Mouse (Mus musculus): Measurements from ENCODE around the gene Ckap4.

Ckap4 gene

DNA sequence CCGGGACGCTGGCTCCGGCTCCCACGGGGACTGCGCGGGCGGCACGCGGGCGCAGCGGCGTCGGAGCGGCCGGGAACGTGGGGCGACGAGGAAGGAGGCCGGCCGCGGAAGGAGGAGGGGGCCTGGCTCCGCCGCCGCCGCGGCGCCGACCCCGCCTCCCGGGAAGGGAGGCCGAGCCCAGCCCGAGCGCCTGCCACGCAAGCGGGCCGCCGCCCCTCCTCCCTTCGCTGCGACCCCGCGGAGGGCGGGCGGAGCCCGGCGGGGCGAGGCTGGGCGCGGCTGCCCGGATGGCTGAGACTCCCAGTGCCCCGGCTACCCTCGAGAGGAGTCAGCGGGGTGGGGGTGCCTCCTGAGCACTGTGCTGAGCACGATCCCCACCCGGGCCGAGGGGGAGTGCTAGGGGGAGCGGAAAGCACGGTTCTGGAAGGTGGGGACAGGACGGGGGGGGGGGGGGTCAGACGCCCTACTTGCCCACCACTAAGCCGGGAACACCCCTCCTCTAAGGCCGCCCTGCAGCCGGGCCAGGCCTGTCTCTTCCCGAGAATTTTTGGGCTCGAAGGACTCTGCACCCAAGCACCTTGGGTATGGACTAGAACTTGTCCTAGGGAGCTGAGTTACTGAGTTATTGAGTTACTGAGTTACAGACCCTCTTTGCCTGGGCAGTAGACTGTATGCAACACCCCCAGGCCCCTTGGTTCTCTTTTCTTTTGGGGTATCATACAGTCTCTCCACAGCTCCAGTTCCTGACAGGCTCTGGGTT lies at the start of gene Ckap4:
Gene Ckap4 (minus strand): TSS at position 151 of the 760 bp plus-strand sequence.
- DNase-seq (ENCODE audit: low spot score in 2 of 2) = peak; percentile 76 to 78

GRCm38 (mm10) chr10:84582236-84582635 lies 48.4 kb upstream of the Ckap4 start:
- DNase-seq (ENCODE audit: low spot score in 2 of 2) = peak; percentile 37 to 60

GRCm38 (mm10) chr10:84581191-84581590 lies 47.3 kb upstream of the Ckap4 start:
- no peak for DNase-seq (ENCODE audit: low spot score in 2 of 2)

DNA sequence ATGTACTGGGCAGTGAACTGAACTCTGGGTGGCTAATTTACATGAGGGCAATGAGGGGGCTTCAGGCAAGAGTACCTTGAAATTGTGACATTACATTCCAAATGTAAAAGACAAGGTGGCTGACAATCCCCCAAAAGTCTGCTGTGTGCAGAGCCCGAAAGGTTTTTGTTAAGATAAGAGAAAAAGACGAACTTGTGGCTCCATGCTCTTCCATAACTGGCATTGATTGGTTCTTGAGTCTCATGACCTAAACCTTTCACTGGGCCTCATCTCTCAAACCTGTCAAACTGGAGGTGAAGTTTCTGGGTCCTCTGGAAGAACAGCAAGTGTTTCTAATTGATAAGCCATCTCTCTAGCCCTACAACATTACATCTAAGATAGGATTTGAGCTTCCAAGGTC lies 45.7 kb upstream of the Ckap4 start:
- no peak for DNase-seq (ENCODE audit: low spot score in 2 of 2)

DNA sequence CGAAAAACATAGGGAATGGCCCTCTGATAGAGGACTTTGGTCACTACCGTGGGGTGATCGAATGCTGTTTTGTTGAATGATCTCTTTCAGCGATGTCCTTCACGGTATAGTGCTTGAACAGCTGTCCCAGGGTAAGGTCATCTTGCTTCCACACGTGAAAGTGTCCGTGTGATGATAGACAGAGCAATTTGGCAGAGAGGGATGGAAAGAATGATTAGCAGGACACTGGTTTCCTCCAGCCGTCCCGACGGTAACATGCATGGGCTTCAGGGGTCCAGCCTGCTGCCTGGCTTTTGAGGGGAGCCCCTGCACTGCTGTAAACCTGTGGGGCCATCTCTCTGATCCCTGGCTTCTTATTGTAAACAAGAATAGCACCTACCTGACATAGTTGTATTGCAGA lies 44.9 kb upstream of the Ckap4 start:
- DNase-seq (ENCODE audit: low spot score in 2 of 2) = no peak

DNA sequence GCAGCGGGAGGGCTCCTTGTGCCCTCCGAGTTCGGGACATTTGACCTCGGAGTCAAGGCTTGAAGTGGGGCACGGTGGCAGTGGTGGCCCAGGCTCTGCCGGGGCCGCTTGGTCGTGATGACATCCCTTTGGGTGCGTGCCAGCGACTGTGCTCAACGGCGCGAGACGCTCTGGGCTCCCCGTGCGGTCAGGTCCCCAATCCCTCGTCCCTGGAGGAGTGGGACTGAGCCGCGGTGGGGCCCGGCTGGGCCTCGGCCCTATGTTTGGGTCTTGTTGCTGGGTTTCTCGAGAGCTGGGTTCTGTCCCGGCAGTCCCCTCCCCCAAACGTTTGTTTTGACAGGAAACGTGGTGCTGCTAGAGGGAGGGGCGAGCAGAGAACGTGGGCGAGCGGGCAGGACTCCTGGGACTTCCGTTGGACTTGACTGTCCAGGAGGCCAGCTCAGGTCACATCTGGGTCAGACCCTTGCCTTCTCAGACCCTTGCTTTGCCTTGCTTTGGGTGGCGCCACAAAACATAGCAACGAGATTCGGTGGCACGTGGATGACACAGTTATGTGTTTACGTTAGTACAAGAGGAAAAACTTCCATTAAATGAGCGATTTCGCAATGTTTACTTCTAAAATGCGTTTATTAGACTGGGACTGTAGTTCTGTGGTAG lies 43.3 kb upstream of the Ckap4 start:
- DNase-seq (ENCODE audit: low spot score in 2 of 2) = peak; percentile 73 to 81

- peak; percentile 94 to 95 for DNase-seq (ENCODE audit: low spot score in 2 of 2)
Measured at GRCm38 (mm10) chr10:84576395-84577070, 42.7 kb upstream of the Ckap4 start, which contains the start of gene Tcp11l2. TSS of gene Tcp11l2 (plus strand) at chr10:84576626.

DNA sequence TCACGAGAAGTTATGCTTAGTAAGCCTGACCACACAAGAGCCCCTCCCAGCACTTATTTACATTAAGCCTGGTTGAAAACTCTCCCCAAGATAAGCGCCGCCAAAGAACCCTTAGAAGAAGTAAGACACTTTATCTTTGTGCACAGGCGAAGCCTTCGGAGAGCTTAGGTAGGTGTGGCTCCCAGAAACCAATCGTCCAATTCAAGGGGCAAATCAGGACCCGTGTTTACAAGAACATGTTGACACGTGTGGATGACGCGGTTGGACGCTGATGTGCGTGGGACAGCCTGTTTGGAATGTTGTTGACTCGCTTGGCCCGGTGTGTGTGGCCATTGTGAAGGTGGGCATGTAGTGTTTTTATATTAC lies 42.1 kb upstream of the Ckap4 start:
- DNase-seq (ENCODE audit: low spot score in 2 of 2) = no peak

DNA sequence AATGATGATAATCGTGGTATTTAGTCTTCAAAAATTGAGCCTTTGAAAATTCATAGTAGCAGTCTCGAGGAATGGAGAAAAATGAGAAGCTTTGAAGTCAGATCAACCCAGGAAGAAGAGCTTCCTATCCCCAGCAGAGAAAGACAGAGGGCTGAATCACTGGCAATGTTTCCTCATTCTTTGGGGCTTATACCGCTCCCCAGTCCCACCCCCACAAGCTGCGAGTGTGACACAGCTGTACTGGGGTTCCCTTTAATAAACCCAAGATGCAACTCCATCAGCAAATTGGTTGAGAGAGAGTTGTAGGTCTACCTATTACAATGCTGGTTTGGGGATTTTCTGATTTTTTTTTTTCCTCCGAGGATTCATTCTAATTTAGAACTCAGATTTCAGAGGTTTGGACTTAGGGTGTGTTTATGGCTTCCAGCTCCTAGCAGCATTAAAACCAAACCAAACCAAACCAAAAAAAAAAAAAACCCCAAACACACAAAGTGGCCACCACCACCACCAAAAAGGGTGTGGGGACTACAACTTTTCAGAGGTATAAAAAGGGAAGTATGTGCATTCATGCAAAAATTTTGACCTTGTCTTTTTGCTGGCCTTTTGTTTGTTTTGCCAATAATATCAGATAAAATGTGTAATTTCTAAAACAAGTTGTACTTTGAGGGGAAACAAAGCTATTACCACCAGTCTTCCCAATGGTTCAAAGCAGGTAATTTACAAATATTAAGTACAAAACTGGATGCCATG lies 40.0 kb upstream of the Ckap4 start:
- DNase-seq (ENCODE audit: low spot score in 2 of 2) = no peak

GRCm38 (mm10) chr10:84571052-84571639 lies 37.3 kb upstream of the Ckap4 start:
- no peak for DNase-seq (ENCODE audit: low spot score in 2 of 2)

DNA sequence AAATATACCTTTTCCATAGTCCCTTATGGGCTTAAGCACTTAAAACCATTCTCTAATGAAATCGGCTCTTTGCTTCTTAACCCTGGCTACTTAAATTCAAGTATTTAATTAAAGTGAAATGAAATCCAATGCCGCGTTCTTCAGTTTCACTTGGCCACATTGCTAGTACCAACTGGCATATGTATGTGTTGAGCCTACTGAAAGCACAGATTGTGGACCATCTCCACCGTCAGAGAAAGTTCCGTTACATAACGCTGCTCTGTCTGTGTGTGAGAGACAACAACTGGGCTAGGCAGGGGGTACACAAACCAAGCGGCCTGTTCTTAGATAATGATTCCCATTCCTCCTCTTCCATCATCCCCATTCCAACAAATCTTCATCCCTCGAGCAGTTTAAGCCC lies 30.6 kb upstream of the Ckap4 start:
- no peak for DNase-seq (ENCODE audit: low spot score in 2 of 2)

DNA sequence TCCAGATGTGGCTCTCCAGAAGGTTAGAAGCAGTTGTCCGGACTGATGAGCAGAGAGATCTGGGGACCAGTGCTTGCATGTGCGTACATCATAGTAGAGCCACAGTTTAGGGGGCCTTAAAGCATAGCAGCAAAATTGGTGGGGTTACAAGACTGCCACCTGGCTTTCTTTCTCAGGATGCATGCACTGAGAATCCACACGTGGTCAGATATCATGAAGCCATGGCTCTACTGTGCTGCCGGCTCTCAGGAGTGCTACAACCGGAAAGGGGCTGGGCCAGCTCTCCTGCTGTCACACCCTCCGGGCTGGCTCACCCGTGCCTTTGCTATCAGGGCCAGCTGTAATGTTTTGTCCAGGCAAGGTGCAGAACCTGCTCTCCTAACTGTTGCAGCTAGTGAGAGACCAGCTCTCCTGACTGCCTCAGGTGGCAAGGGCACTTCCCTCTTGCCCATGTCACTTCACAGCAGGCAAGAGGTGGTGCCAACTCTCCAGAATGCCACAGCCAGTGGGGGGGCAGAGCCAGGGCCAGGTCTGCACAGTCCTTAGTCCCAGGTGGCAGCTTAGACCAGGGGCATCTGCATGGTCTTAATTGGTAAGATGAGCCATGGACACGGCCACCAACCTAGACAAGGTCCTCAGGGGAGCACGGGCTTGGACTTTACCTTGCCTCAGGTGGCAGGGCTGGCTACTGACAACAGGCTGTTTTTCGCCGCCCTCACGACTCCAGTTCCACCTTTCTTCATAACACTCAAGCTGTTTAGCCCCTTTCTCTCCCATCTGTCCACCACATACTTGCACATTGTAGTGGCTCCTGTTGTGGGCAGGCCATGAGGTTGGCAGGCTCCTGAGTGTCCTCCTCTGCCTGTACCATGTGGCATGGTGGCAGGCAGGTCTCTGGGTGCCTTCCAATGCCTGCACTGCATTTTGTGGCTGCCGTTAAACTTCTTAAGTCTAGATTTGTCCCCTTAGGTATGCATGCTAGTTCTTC lies 29.0 kb upstream of the Ckap4 start:
- DNase-seq (ENCODE audit: low spot score in 2 of 2) = no peak

GRCm38 (mm10) chr10:84562121-84562520 lies 28.3 kb upstream of the Ckap4 start:
- no peak for DNase-seq (ENCODE audit: low spot score in 2 of 2)

- DNase-seq (ENCODE audit: low spot score in 2 of 2) = no peak
Measured at GRCm38 (mm10) chr10:84559986-84560385, 26.1 kb upstream of the Ckap4 start.

DNA sequence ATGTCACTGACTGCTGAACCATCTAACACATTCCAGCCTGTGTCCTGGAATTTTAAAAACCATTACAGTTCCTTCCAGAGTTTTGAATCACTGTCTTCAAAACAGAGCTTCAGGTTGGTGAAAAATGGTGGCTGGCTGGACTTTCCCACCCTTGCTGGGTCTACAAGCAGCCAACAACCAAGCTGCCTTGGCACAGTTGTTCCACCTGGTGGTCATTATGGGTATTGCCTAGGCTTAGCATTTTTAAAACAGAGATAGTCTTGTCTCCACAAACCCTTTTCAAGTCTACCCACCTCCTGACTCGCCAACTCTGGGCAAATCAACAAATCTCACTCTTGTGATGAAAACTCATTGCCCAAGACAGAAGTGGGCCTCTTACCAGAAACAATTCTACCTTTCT lies 24.6 kb upstream of the Ckap4 start:
- no peak for DNase-seq (ENCODE audit: low spot score in 2 of 2)

GRCm38 (mm10) chr10:84556120-84556519 lies 22.3 kb upstream of the Ckap4 start:
- DNase-seq (ENCODE audit: low spot score in 2 of 2) = no peak

DNA sequence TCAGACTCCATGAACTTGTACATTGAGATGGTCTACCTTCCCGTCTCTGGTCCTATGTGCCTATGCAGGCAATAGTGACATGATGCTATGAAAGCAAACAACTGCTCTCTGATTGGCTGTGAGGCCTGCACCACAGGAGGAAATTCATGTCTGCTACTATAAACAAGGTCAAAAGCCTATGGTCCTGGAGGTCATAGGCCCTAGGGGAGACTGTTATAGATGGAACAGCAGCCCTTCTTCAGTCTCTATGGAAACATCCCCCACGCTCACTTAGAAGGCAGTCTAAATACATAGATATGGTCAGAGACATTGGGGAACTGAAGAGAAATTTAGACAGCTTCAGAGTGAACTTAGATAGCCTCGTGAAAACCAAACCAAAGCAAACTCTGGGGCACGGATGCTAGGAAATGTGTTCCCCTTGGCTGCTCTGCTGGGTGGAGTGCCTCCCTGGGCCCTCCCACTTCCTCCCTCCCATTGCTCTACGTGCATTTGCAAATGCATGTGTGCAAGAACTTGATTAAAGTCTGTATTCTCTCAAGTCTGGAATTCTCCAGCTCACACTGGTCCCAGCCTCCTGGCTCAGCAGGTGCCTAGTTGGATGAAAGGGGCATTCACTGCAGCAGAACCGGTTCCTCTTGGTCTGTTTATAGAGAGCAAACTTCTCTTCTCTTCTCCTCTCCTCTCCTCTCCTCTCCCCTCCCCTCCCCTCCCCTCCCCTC lies 20.6 kb upstream of the Ckap4 start:
- no peak for DNase-seq (ENCODE audit: low spot score in 2 of 2)

DNA sequence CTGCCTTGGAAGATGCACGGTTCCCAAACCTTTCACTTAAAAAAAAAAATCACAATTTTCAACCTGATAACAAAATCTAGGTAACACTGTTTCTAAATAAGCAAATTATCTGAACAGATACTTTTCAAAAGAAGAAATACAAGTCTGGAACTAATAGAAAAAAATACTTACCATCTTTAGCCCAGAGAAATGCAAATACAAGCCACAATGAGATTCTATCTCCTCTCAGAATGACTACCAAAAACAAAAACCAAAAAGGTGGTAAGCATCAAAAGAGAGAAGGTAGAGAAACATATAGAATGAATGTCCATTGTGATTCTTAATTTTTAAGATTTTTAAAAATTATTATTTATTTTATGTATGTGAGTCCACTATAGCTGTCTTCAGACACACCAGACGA lies 18.6 kb upstream of the Ckap4 start:
- no peak for DNase-seq (ENCODE audit: low spot score in 2 of 2)

GRCm38 (mm10) chr10:84551846-84552245 lies 18.0 kb upstream of the Ckap4 start:
- no peak for DNase-seq (ENCODE audit: low spot score in 2 of 2)

DNA sequence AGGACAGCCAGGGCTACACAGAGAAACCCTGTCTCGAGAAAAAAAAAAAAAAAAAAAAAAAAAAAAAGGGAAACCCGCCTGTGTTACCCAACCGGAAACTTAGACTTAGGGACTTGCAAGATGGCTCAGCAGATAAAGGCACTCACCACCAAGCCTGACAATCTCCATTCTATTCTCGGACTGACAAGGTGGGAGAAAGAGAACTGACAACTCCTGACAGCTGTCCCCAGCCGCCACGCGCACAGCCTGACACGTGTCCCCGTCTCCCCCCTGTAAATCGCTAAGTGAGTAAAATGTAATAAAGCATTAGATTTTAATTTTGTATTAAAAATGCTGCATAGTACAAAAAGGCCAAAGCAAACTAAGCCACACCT lies 16.0 kb upstream of the Ckap4 start:
- no peak for DNase-seq (ENCODE audit: low spot score in 2 of 2)

Data from right cerebral cortex, postnatal 10 days (tissue).